Mouse (Mus musculus) MEL (cell line): Measurements from ENCODE around the gene Rac1.

ENCODE experiments used
- CTCF ChIP-seq, 3 experiments: IDR thresholded peaks in 2 of 3; conservative IDR thresholded peaks in 1 of 3; 2 replicates each; pipeline ENCODE4 v1.5.1; 2011 to 2012; ENCODE audit warnings: low read length in 3 of 3, low read depth in 2 of 3, mild to moderate bottlenecking in 2 of 3, improper control_type of control experiment in 1 of 3, inconsistent platforms in 1 of 3, mixed read lengths in 1 of 3, moderate library complexity in 1 of 3; ENCODE audit not compliant: control insufficient read depth in 1 of 3, insufficient read depth in 1 of 3, poor library complexity in 1 of 3, severe bottlenecking in 1 of 3
- E2F4 ChIP-seq: IDR thresholded peaks from 2 replicates; pipeline ENCODE4 v1.6.1; 2011; ENCODE audit warnings: low read depth, low read length, improper control_type of control experiment, borderline replicate concordance
- ELF1 ChIP-seq: IDR thresholded peaks from 2 replicates; pipeline ENCODE4 v1.6.1; 2014; ENCODE audit warnings: low read depth, mild to moderate bottlenecking, inconsistent platforms, low read length, improper control_type of control experiment, moderate library complexity
- EP300 ChIP-seq, 2 experiments: IDR thresholded peaks; 2 replicates each; pipeline ENCODE4 v1.6.1; 2011; ENCODE audit warnings: improper control_type of control experiment in 2 of 2, low read length in 2 of 2, low read depth in 1 of 2, mild to moderate bottlenecking in 1 of 2
- POLR2A ChIP-seq, 2 experiments: IDR thresholded peaks; 2 replicates each; pipeline ENCODE4 v1.6.1; 2011 to 2012; ENCODE audit warnings: low read length in 2 of 2, mild to moderate bottlenecking in 2 of 2, control low read depth in 1 of 2, improper control_type of control experiment in 1 of 2, low read depth in 1 of 2, moderate library complexity in 1 of 2; ENCODE audit not compliant: control insufficient read depth in 1 of 2, insufficient read depth in 1 of 2, poor library complexity in 1 of 2
- POLR2AphosphoS2 ChIP-seq: IDR thresholded peaks from 2 replicates; pipeline ENCODE4 v1.6.1; 2011; ENCODE audit warnings: low read length, improper control_type of control experiment
- USF1 ChIP-seq: IDR thresholded peaks from 2 replicates; pipeline ENCODE4 v1.6.1; 2014; ENCODE audit warnings: low read depth, mild to moderate bottlenecking, inconsistent platforms, low read length, improper control_type of control experiment, moderate library complexity

GRCm38 (mm10) chr5:143522882-143523281 is 5.0 kb downstream of the Rac1 start:
- no peak for TF ChIP-seq EP300 (IDR thresholded peaks at IDR 0.05; ENCODE audit: low read depth in 1 of 2, low read length in 2 of 2)
- no peak for TF ChIP-seq E2F4
- TF ChIP-seq USF1 = no peak
- no peak for TF ChIP-seq CTCF (IDR thresholded peaks at IDR 0.05 in 2 of 3, conservative IDR thresholded peaks at IDR 0.05 in 1 of 3; ENCODE audit: control insufficient read depth in 1 of 3, insufficient read depth in 1 of 3, low read depth in 2 of 3, low read length in 3 of 3, poor library complexity in 1 of 3, severe bottlenecking in 1 of 3)
- TF ChIP-seq POLR2AphosphoS2 = no peak
- TF ChIP-seq ELF1 = no peak
- TF ChIP-seq POLR2A (IDR thresholded peaks at IDR 0.05; ENCODE audit: control insufficient read depth in 1 of 2, insufficient read depth in 1 of 2, low read depth in 1 of 2, low read length in 2 of 2, poor library complexity in 1 of 2) = no peak
